Mouse (Mus musculus) T-helper 1 cell (primary cell): ENCODE measurements at regions not wholly inside any gene's neighbourhood (a gene's known extent, or its start where the extent isn't known, plus 50 kb on each side); places are given as distances from the start of the nearest gene placed in this dataset.
"Not testable (repeated sequence)": the region's sequence is repeated elsewhere in the genome, so short reads cannot be mapped to it uniquely, and the experiment has no call there.

Experiments
- in situ Hi-C: fragments of 300-600 bp; cut with MboI, MseI; formaldehyde crosslinking; loops from one replicate; pipeline ENCODE4 v1.15.1; 2025; ENCODE audit warnings: high pct_unique_total_duplicates

DNA sequence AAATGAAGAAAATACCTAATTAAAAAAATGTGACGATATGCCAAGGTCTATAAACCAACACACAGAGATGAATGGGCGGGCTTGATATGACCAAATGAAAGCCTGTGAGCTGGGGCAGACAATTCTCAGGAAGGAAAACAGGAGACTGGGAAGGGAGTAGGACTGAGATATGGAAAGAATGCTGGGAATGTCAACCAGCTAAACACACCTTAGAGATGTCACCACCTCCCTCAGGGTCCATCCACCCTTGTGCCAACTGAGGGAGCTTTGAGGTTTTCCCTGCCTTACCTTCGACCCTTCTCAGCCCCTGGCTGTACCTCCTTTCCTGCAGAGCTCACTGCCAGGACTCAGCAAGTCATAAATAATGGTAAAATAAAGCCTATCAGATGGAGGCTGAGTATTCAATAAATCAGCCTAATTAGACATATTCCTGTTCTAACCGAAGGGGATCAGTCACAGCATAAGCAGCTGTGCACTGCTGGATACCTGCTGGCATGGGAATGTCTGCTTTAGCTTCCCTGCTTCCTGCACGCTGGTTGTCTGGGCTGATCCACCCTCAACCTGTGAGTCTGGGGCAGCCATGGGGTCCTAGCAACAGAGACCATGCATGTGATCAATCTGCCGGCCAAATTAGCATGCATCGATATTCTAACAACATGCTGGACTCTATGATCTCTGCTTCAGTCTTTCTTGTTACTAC is 137.4 kb downstream of the Nuak1 start:
- in situ Hi-C loops = no loop called here

- in situ Hi-C loops = not testable (repeated sequence)
Observed at GRCm38 (mm10) chr10:84308746-84309145, 131.7 kb downstream of the Nuak1 start.

DNA sequence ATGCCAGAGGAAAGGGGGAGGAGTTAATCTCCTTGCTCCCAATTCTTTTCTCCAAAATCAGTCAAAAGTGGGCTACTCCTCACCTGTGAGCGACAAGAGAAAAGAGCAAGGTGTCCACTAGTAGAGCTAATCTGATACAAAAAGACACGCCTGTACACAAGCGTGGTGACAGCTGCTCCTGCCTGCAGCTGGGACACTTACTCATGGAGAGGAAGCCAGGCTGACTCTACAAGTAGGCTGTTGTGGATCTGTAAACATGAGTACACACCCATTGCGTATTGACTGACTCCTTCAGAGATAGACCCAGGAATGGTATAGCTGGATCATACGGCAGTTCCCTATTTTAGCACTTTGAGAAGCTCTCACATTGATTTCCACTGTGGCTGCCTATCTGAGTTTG is 129.7 kb downstream of the Nuak1 start:
- in situ Hi-C loops = no loop called here

- in situ Hi-C loops = no loop called here
Observed at GRCm38 (mm10) chr10:84312656-84313055, 127.7 kb downstream of the Nuak1 start.

GRCm38 (mm10) chr10:84316857-84317256 is 123.5 kb downstream of the Nuak1 start:
- in situ Hi-C loops = no loop called here

DNA sequence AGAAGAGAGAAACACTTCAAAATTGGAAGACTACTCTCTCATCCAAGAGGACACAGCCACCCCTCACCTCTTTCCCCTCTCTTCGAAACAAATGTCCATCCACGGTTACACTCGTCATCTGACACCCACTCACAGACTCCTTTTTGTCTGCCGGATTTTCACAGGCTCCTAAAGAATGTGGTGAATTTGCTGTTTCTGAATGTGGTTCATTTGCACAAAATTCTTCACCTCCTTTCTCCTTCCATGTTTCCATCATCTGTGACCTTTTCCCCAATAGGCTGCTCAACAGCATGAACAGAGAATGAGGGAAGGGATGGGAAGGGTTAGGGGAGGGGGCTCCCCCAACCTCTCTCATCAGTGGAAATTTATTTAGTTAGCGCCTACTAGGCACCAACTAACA is 122.4 kb downstream of the Nuak1 start:
- in situ Hi-C loops = no loop called here
